Mouse (Mus musculus) lung, adult 2 months (tissue): ENCODE data around the gene Cd300lf.

ENCODE experiments used
- CTCF ChIP-seq: fragments of 200-500 bp; IDR thresholded peaks from 2 replicates; pipeline ENCODE4 v1.5.1; 2011; ENCODE audit warnings: mild to moderate bottlenecking, low read length, control low read depth; ENCODE audit not compliant: insufficient read depth
- POLR2A ChIP-seq: fragments of 200-500 bp; IDR thresholded peaks from 2 replicates; pipeline ENCODE4 v1.6.1; 2011; ENCODE audit warnings: low read depth, mild to moderate bottlenecking, control low read depth, low read length, borderline replicate concordance; ENCODE audit errors: extremely low read depth

DNA sequence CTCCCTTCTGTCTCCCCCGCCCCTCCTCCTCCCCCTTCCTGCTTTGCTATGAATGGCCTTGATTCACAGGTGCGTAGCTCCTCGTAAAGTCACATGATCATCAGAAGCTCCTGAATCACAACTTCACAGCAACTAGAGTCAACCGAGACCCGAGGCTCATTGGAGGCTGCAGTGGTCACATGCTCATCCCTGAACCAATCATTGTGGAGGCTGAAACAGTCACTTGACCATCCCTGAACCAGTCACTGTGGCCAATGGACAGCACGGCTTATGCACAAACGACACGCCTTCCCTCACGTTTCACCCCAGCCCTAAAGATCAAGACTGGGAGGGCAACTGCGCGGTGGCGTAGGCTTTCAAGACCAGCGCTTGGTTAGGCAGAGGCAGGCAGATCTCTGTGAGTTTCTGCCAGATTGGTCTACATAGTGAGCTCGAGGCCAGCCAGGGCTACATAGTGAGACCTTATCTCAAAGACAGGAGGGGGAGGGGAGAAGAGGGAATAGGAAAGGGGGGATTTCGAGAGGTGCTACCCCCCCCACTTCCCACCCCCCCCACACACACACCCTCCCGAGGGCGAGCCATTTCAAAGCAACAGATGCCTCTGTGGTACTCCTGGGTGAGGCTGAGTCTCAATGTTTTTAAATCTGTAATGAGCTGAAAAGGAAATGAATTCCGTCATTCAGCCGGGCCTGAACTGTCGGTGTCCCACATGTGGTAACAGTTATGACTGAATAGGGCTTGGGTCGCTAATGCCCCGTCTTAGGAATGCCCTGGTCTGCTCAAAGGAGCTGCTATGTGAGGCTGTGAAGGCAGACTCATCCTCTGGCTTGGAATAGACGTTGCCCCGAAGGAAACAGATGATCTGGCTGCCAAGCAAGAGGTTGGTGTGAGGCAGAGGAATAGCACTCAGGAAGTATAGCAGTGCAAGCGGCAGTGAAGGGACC lies 30.1 kb downstream of the Cd300lf start:
- TF ChIP-seq CTCF, result no peak
- TF ChIP-seq POLR2A, result no peak
